Mouse (Mus musculus): ENCODE measurements at regions not wholly inside any gene's neighbourhood (a gene's known extent, or its start where the extent isn't known, plus 50 kb on each side); places are given as distances from the start of the nearest gene placed in this dataset.

DNA sequence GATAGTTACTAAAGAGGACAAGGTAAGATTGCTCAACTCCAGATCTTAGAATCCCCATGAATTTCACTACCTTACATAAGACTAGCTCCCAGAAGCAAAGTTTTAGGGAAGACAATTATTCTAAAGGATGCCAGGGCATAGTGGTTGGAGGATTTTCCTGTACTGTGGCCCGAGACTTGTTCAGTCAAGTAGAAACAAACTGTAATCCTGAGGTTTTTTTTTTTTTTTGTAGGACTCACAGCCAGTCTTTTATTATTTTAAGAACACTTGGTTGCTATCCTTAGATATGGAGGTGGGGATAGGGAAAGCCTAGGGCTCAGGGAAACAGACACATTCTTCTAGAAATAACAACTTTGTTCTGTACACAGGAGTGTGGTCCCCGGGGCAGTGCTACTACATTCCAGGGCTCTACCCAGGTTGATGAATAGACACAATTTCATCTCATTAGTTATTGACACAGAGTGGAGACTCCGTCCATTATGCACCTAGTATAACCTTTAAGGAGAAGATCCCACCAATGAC, 285.6 kb downstream of the Osr1 start:
- Histone ChIP-seq H3K4me2 (no peak overlapping the region), H3K4me1 (replicated peaks) (no peaks in the 10 kb centered on the region), H3K4me3 (no peak overlapping the region), H3K27ac (replicated peaks) (no peak overlapping the region), H3K9ac (no peak overlapping the region), H3K9me3 (no peaks in the 10 kb centered on the region), H3K27me3 (no peaks in the 10 kb centered on the region), H3K36me3 (no peaks in the 10 kb centered on the region)
- no peak for ATAC-seq (ENCODE audit: low FRiP score, low read depth)
- WGBS, result 82% methylated on average over 3 of the region's 3 CpGs

- Histone ChIP-seq H3K27ac (replicated peaks) (no peak overlapping the region), H3K4me1 (replicated peaks) (no peaks in the 10 kb centered on the region), H3K27me3 (no peaks in the 10 kb centered on the region), H3K9ac (no peak overlapping the region), H3K36me3 (no peaks in the 10 kb centered on the region), H3K9me3 (no peaks in the 10 kb centered on the region), H3K4me3 (no peak overlapping the region), H3K4me2 (no peak overlapping the region)
- ATAC-seq (ENCODE audit: low FRiP score, low read depth), result no peak
- WGBS, result 82% methylated on average over 8 of the region's 8 CpGs
These were observed 286.3 kb downstream of the Osr1 start for GRCm38 (mm10) chr12:9856128-9856621.

GRCm38 (mm10) chr12:9857990-9858389, 288.1 kb downstream of the Osr1 start:
- Histone ChIP-seq H3K9ac (no peak overlapping the region), H3K4me3 (no peak overlapping the region), H3K9me3 (no peaks in the 10 kb centered on the region), H3K27ac (replicated peaks) (no peak overlapping the region), H3K4me2 (no peak overlapping the region), H3K4me1 (replicated peaks) (no peaks in the 10 kb centered on the region), H3K36me3 (no peaks in the 10 kb centered on the region), H3K27me3 (no peaks in the 10 kb centered on the region)
- no peak for ATAC-seq (ENCODE audit: low FRiP score, low read depth)
- WGBS, result 89% methylated on average over 2 of the region's 2 CpGs

DNA sequence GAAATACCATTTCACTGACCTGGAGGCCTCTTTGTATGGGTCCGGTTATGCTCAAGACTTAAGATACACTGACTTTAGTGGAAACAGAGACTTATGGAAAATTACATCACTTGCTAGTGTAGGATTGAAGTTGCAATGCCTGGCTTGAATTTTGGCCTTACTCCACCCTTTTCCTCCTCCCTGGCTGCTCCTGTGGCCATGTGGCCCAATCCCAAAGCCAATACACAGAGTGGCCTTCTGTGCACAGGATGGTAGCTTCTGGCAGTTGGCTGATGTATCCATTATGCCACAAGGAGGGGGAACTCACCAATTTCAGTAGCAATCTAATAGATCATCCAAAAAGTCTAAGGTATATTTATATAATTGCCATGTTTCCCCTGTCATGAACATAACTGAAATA, 292.4 kb downstream of the Osr1 start:
- Histone ChIP-seq H3K36me3 (no peaks in the 10 kb centered on the region), H3K4me1 (replicated peaks) (no peaks in the 10 kb centered on the region), H3K4me2 (no peak overlapping the region), H3K4me3 (no peak overlapping the region), H3K9me3 (no peaks in the 10 kb centered on the region), H3K9ac (no peak overlapping the region), H3K27ac (replicated peaks) (no peak overlapping the region), H3K27me3 (no peaks in the 10 kb centered on the region)
- 90% methylated on average over 1 of the region's 1 CpGs for WGBS
- ATAC-seq (ENCODE audit: low FRiP score, low read depth), result no peak

DNA sequence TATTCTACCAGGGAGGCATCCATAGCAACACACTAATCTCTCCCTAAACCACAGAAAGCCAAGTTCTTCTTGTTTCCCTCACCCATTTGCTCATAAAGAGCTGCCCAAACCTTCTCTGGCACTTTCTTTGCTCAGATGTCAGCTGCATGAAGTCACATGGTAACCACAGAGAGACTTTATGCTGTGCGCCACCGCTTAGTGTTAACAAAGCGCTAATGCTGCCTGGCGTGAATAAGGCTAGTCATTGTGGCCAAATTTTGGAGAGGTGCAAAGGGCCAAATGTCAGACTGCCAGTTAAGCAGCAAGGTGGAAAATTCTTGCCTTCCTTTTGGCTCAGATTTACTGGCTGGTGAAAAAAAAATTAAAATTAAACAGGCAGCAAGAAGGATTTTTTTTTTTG, 302.3 kb downstream of the Osr1 start:
- Histone ChIP-seq H3K27ac (replicated peaks) (no peak overlapping the region), H3K4me3 (no peak overlapping the region), H3K4me1 (replicated peaks) (no peaks in the 10 kb centered on the region), H3K36me3 (no peaks in the 10 kb centered on the region), H3K4me2 (no peak overlapping the region), H3K9ac (no peak overlapping the region), H3K27me3 (no peaks in the 10 kb centered on the region), H3K9me3 (no peaks in the 10 kb centered on the region)
- 87% methylated on average over 4 of the region's 4 CpGs for WGBS
- ATAC-seq (ENCODE audit: low FRiP score, low read depth), result 0 out of 2 replicates have a peak, but pooled peaks have one; percentile 63

DNA sequence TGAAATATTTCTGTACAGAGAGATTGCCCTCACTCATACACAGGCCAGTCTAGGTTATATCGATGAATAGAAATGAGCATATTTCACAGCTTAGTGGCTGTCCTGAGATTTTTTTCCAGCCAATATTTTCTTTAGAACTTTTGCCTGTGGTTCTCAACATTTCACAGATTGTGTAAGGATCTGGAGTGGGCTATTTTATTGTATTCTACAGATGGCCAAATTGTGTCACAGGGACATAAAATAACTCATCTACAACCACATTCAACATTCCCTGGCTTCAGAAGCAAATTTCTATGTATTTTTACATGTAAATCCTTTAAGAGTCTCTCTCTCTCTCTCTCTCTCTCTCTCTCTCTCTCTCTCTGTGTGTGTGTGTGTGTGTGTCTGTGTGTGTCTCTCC, 303.3 kb downstream of the Osr1 start:
- no peak for ATAC-seq (ENCODE audit: low FRiP score, low read depth)
- WGBS, result 94% methylated on average over 1 of the region's 1 CpGs

DNA sequence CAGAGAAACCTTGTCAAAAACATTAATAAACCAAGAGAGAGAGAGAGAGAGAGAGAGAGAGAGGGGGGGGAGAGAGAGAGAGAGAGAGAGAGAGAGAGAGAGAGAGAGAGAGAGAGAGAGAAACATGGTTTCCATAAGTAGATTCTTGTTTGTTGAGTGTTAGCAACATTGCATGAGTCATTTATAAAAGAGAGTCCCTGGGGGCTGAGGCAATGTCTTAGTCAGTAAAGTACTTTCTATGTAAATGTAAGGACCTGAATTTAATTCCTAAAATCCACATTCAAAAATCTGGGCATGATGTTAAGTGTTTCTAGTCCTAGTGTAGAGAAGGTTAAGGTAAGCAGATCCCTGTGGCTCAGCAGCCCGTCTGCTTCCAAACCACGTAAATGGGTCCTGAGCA, 304.9 kb downstream of the Osr1 start:
- Histone ChIP-seq H3K27ac (replicated peaks) (no peak overlapping the region), H3K36me3 (no peaks in the 10 kb centered on the region), H3K4me2 (no peak overlapping the region), H3K27me3 (no peaks in the 10 kb centered on the region), H3K9me3 (no peaks in the 10 kb centered on the region), H3K4me3 (no peak overlapping the region), H3K9ac (no peak overlapping the region), H3K4me1 (replicated peaks) (no peaks in the 10 kb centered on the region)
- 81% methylated on average over 2 of the region's 2 CpGs for WGBS
- no peak for ATAC-seq (ENCODE audit: low FRiP score, low read depth)

More for the DNA sequence above, 303.3 kb downstream of the Osr1 start:
- no peaks in the 10 kb centered on the region for H3K36me3 ChIP-seq
- no peak overlapping the region for H3K4me2 ChIP-seq
- no peak overlapping the region for H3K9ac ChIP-seq
- H3K27ac ChIP-seq (replicated peaks), result no peak overlapping the region
- H3K4me3 ChIP-seq, result no peak overlapping the region
- no peaks in the 10 kb centered on the region for H3K9me3 ChIP-seq
- H3K4me1 ChIP-seq (replicated peaks), result no peaks in the 10 kb centered on the region
- H3K27me3 ChIP-seq, result no peaks in the 10 kb centered on the region

DNA sequence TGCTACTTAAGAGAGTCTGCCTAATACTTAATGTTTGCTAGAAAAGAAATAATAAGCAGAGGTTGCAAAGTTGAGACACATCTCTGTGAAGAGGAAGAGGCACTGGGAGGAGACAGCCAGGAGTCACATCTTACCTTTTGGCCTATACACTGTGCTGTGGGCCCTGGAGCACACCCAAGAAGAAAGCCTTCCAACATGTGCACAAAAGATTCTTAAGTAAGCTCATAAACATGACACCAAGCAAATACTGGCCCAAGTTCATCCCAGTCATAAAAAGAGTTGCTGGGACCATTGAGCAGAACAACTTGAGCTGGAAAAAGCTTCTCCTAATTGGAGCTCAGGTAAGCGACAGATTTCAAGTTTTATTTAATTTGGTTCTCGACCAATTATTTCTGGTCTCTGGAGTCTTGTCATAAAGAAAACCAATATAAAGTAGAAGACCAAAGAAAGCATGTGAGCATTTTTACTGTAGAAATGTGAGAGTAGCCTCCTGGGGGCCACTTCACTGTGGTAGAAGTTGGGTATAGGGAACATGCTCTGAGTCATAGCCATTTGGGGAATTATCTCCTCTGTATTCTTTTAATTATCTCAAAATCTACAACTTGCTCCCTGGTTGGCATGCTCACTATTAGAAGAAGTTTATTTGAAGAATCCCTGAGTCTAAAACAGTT, 312.2 kb downstream of the Osr1 start:
- Histone ChIP-seq H3K36me3 (no peaks in the 10 kb centered on the region), H3K27ac (replicated peaks) (no peak overlapping the region), H3K4me2 (no peak overlapping the region), H3K27me3 (no peaks in the 10 kb centered on the region), H3K4me3 (no peak overlapping the region), H3K9ac (no peak overlapping the region), H3K9me3 (no peaks in the 10 kb centered on the region), H3K4me1 (replicated peaks) (no peaks in the 10 kb centered on the region)
- WGBS, result 83% methylated on average over 2 of the region's 2 CpGs
- no peak for ATAC-seq (ENCODE audit: low FRiP score, low read depth)

- WGBS, result 48% methylated on average over 1 of the region's 1 CpGs
- no peaks in the 10 kb centered on the region for H3K9me3 ChIP-seq
- no peak for ATAC-seq (ENCODE audit: low FRiP score, low read depth)
- no peak overlapping the region for H3K4me2 ChIP-seq
- H3K27me3 ChIP-seq, result no peaks in the 10 kb centered on the region
- H3K27ac ChIP-seq (replicated peaks), result no peak overlapping the region
- no peak overlapping the region for H3K9ac ChIP-seq
- no peaks in the 10 kb centered on the region for H3K4me1 ChIP-seq (replicated peaks)
- no peaks in the 10 kb centered on the region for H3K36me3 ChIP-seq
- no peak overlapping the region for H3K4me3 ChIP-seq
These were observed 313.3 kb downstream of the Osr1 start for GRCm38 (mm10) chr12:9883037-9883730.

DNA sequence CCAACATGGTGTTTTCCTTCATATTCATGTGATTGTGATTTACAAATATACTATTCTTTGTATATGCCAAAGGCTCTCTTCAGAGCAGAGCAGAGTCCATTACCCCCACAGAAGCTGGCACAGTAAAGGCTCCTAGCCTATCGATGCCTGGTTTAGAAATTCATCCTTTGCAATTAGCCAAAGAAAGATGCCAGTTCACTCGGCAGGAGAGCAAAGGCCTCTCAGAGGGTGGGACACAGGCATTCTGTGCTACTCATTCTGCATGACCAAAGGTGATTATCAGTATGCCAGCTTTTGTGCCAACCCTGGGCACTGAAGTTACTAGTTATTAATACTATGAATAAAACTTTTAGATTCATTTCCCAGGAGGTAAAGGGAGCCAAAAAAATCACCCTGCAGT, 324.6 kb downstream of the Osr1 start:
- H3K9ac ChIP-seq, result no peak overlapping the region
- ATAC-seq (ENCODE audit: low FRiP score, low read depth), result no peak
- no peaks in the 10 kb centered on the region for H3K27me3 ChIP-seq
- no peak overlapping the region for H3K4me3 ChIP-seq
- WGBS, result 76% methylated on average over 2 of the region's 2 CpGs
- no peaks in the 10 kb centered on the region for H3K36me3 ChIP-seq
- no peaks in the 10 kb centered on the region for H3K9me3 ChIP-seq
- H3K4me2 ChIP-seq, result no peak overlapping the region
- no peak overlapping the region for H3K27ac ChIP-seq (replicated peaks)
- H3K4me1 ChIP-seq (replicated peaks), result no peaks in the 10 kb centered on the region

DNA sequence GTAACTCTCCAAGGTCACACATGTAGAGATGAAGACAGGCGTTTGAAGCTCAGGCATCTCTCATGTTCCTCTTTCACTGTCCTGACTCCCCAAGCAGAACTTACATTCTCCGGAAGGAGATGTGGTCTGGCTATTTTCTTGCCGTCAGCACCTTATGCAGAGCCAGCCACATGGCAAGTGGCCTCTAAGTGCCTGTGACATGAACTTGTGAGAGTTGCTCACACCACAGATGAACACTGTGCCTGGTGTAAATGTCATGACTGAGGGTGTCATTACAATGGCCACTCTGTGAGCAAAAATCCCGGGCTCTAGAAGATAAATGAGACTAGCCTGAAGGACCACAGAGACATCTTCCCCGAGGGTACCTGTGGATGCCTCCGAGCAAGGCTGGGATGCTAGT, 328.1 kb downstream of the Osr1 start:
- Histone ChIP-seq H3K9me3 (no peaks in the 10 kb centered on the region), H3K27me3 (no peaks in the 10 kb centered on the region), H3K36me3 (no peaks in the 10 kb centered on the region), H3K9ac (no peak overlapping the region), H3K4me3 (no peak overlapping the region), H3K4me1 (replicated peaks) (no peaks in the 10 kb centered on the region), H3K27ac (replicated peaks) (no peak overlapping the region), H3K4me2 (no peak overlapping the region)
- no peak for ATAC-seq (ENCODE audit: low FRiP score, low read depth)
- WGBS, result 90% methylated on average over 6 of the region's 6 CpGs

DNA sequence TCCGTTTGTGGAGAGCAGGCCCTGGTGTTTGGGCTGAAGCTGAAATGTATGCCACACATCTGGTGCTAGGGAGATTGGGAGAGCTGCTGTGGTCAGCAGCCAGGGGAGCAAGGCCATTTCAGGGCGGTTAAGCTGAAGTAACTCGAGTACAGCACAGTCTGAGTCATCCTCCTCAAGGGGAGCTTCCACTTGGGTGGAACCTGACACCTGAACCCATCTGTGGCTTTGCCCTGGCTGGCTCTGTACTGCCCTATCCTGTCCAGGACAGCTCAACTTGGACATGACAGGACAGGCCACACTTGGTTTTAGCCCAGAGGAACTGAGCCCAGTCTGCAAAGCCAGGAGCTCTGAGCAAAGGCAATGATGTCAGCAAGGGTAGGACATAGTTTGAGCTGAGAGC, 328.5 kb downstream of the Osr1 start:
- no peak overlapping the region for H3K4me3 ChIP-seq
- no peaks in the 10 kb centered on the region for H3K36me3 ChIP-seq
- no peaks in the 10 kb centered on the region for H3K9me3 ChIP-seq
- H3K4me1 ChIP-seq (replicated peaks), result no peaks in the 10 kb centered on the region
- no peaks in the 10 kb centered on the region for H3K27me3 ChIP-seq
- WGBS, result 67% methylated on average over 3 of the region's 3 CpGs
- ATAC-seq (ENCODE audit: low FRiP score, low read depth), result no peak
- no peak overlapping the region for H3K27ac ChIP-seq (replicated peaks)
- no peak overlapping the region for H3K9ac ChIP-seq
- no peak overlapping the region for H3K4me2 ChIP-seq

All from hindbrain, embryonic 15.5 days (tissue).